Mouse (Mus musculus): ENCODE measurements at regions not wholly inside any gene's neighbourhood (a gene's known extent, or its start where the extent isn't known, plus 50 kb on each side); places are given as distances from the start of the nearest gene placed in this dataset.

- TF ChIP-seq POLR2A (IDR thresholded peaks at IDR 0.05; ENCODE audit: insufficient read depth, low read depth, low read length) (no peak), CTCF (IDR thresholded peaks at IDR 0.05; ENCODE audit: insufficient read depth, low read depth, low read length) (no peak)
Observed at GRCm38 (mm10) chr6:99874852-99875251, 148.7 kb upstream of the Prok2 start.

Measured in olfactory bulb, adult 2 months (tissue).